Mouse (Mus musculus): ENCODE data around the gene Lyar.

DNA sequence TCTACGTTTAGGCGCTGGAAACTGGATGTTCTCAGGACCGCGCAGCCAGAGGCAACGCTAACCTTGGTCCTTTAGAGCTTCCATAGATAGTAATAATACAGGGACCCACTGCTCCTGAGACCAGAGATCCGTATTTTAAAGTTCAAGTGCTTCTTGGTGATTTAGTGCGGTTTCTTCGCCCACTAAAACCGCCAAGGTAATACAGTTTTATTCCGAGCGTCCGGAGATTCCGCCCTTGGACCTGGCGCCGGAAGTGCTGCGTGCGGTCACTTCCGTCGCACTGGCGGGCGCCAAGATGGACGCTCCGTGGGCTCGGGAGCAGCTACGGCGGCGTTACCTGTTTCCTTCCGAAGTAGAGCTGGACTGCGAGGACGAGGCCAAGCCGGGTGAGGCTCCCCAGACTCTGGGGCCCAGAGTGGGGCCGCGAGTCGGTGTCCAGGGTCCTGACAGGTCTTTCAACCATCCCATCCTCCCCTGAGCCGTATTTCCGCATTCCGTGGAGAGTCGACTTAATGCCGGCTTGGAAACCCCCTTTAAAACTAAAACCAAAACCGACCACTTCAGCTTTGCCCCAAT lies 39.9 kb downstream of the Lyar start, which contains the start of gene Tmem128:
- no peak for TF ChIP-seq ZNF384 (IDR thresholded peaks at IDR 0.05; ENCODE audit: low read depth, low read length)
- TF ChIP-seq CHD2 (IDR thresholded peaks at IDR 0.05; ENCODE audit: low read depth, low read length) = no peak
- no peak for TF ChIP-seq ZC3H11A (IDR thresholded peaks at IDR 0.05; ENCODE audit: borderline replicate concordance, low read depth, low read length)
- no peak for TF ChIP-seq HCFC1 (IDR thresholded peaks at IDR 0.05; ENCODE audit: borderline replicate concordance, insufficient read depth, low read length)
- TF ChIP-seq MAFK (IDR thresholded peaks at IDR 0.05; ENCODE audit: insufficient read depth, low read depth, low read length) = no peak

Data from ES-E14 (cell line).